Mouse (Mus musculus) ES-E14 (cell line): ENCODE data around the gene Creb3l2.

Experiments used
- CHD2 ChIP-seq: IDR thresholded peaks from 2 replicates; pipeline ENCODE4 v1.6.1; 2014; ENCODE audit warnings: mild to moderate bottlenecking, low read depth, low read length, inconsistent platforms
- HCFC1 ChIP-seq: IDR thresholded peaks from 2 replicates; pipeline ENCODE4 v1.6.1; 2012; ENCODE audit warnings: low read length, inconsistent platforms, borderline replicate concordance; ENCODE audit not compliant: insufficient read depth
- ZC3H11A ChIP-seq: IDR thresholded peaks from 2 replicates; pipeline ENCODE4 v1.6.1; 2012; ENCODE audit warnings: low read depth, mild to moderate bottlenecking, inconsistent platforms, low read length, borderline replicate concordance
- ZNF384 ChIP-seq: IDR thresholded peaks from 2 replicates; pipeline ENCODE4 v1.6.1; 2012; ENCODE audit warnings: low read depth, low read length, inconsistent platforms

- no peak for TF ChIP-seq HCFC1
- no peak for TF ChIP-seq ZC3H11A
- TF ChIP-seq ZNF384, result no peak
- TF ChIP-seq CHD2, result no peak
These were observed 22.5 kb downstream of the Creb3l2 start for GRCm38 (mm10) chr6:37419445-37419941.
